Mouse (Mus musculus): Measurements from ENCODE around the gene Npc1l1. TPM values are rescaled to one million over a fixed set of nuclear protein-coding genes. Genes with fewer than 3 reads are reported as not detected.

Gene Npc1l1
- not detected in 2 replicates for polyA plus RNA-seq (2015; fragmentation: Nextera tagmentation; extraction: Ambion mirVana)

GRCm38 (mm10) chr11:6230012-6230411 is at the start of gene Npc1l1:
Gene Npc1l1, minus strand, starts transcription at chr11:6230143.
- Histone ChIP-seq H3K27me3 (peaks cover 7% of the 10 kb centered on the region; the same call in 1 of the 2 replicates), H3K4me1 (replicated peaks) (no peaks in the 10 kb centered on the region), H3K36me3 (no peaks in the 10 kb centered on the region), H3K4me3 (no peak within 1 kb of the TSS), H3K27ac (no peak within 1 kb of the TSS), H3K9me3 (replicated peaks) (0 out of 2 replicates have a peak, but pooled peaks cover under 1% of the 10 kb centered on the region), H3K9ac (no peak within 1 kb of the TSS), H3K4me2 (no peak within 1 kb of the TSS)
- 71% methylated on average over 7 of the region's 7 CpGs for WGBS
- ATAC-seq (replicated peaks; ENCODE audit: insufficient number of reproducible peaks, insufficient read depth, low FRiP score, low read depth) = no peak

GRCm38 (mm10) chr11:6276466-6276865 is 46.5 kb upstream of the Npc1l1 start:
- 71% methylated on average over 3 of the region's 3 CpGs for WGBS
- ATAC-seq (replicated peaks; ENCODE audit: insufficient number of reproducible peaks, insufficient read depth, low FRiP score, low read depth) = no peak
- H3K9ac ChIP-seq = no peak overlapping the region

GRCm38 (mm10) chr11:6275094-6275484 is 45.1 kb upstream of the Npc1l1 start:
- 23% methylated on average over 7 of the region's 7 CpGs for WGBS
- peak overlapping the region; percentile 83 for H3K4me2 ChIP-seq
- ATAC-seq (replicated peaks; ENCODE audit: insufficient number of reproducible peaks, insufficient read depth, low FRiP score, low read depth) = no peak

More at GRCm38 (mm10) chr11:6276466-6276865, 46.5 kb upstream of the Npc1l1 start:
- H3K27me3 ChIP-seq = no peaks in the 10 kb centered on the region
- H3K27ac ChIP-seq = no peak overlapping the region
- H3K4me1 ChIP-seq (replicated peaks) = peaks cover 18% of the 10 kb centered on the region
- H3K4me2 ChIP-seq = no peak overlapping the region
- H3K9me3 ChIP-seq (replicated peaks) = no peaks in the 10 kb centered on the region; the same call in 1 of the 2 replicates
- no peak overlapping the region for H3K4me3 ChIP-seq
- peaks cover 4% of the 10 kb centered on the region for H3K36me3 ChIP-seq

GRCm38 (mm10) chr11:6274387-6275093 is 44.6 kb upstream of the Npc1l1 start, which contains the start of gene Tmed4:
Gene Tmed4, minus strand, starts transcription at chr11:6274870.
- H3K36me3 ChIP-seq = peaks cover 19% of the 10 kb centered on the region
- no peaks in the 10 kb centered on the region for H3K9me3 ChIP-seq (replicated peaks)
- no peaks in the 10 kb centered on the region for H3K27me3 ChIP-seq
- H3K9ac ChIP-seq = peak within 1 kb of the TSS; percentile 97
- H3K27ac ChIP-seq = peak within 1 kb of the TSS; percentile 75
- WGBS = under 1% methylated on average over 39 of the region's 39 CpGs
- peak within 1 kb of the TSS; percentile 95 for H3K4me3 ChIP-seq
- ATAC-seq (replicated peaks; ENCODE audit: insufficient number of reproducible peaks, insufficient read depth, low FRiP score, low read depth) = peak; percentile 97
- H3K4me2 ChIP-seq = peak within 1 kb of the TSS; percentile 83
- peaks cover 18% of the 10 kb centered on the region for H3K4me1 ChIP-seq (replicated peaks)

More at GRCm38 (mm10) chr11:6275094-6275484, 45.1 kb upstream of the Npc1l1 start:
- peaks cover 18% of the 10 kb centered on the region for H3K4me1 ChIP-seq (replicated peaks)
- H3K27me3 ChIP-seq = no peaks in the 10 kb centered on the region
- peak overlapping the region; percentile 75 for H3K27ac ChIP-seq
- H3K9me3 ChIP-seq (replicated peaks) = no peaks in the 10 kb centered on the region; the same call in 1 of the 2 replicates
- H3K4me3 ChIP-seq = peak overlapping the region; percentile 95
- peak overlapping the region; percentile 63 for H3K9ac ChIP-seq
- peaks cover 16% of the 10 kb centered on the region for H3K36me3 ChIP-seq

GRCm38 (mm10) chr11:6273607-6274006 is 43.7 kb upstream of the Npc1l1 start:
- no peaks in the 10 kb centered on the region for H3K27me3 ChIP-seq
- H3K4me2 ChIP-seq = peak overlapping the region; percentile 83
- peak overlapping the region; percentile 97 for H3K9ac ChIP-seq
- no peak for ATAC-seq (replicated peaks; ENCODE audit: insufficient number of reproducible peaks, insufficient read depth, low FRiP score, low read depth)
- peaks cover 18% of the 10 kb centered on the region for H3K4me1 ChIP-seq (replicated peaks)
- H3K27ac ChIP-seq = no peak overlapping the region
- H3K36me3 ChIP-seq = peaks cover 19% of the 10 kb centered on the region
- 48% methylated on average over 11 of the region's 11 CpGs for WGBS
- peak overlapping the region; percentile 95 for H3K4me3 ChIP-seq
- no peaks in the 10 kb centered on the region for H3K9me3 ChIP-seq (replicated peaks)

GRCm38 (mm10) chr11:6267320-6268254 is 37.6 kb upstream of the Npc1l1 start, which contains the start of gene Ddx56:
Gene Ddx56, minus strand, starts transcription at chr11:6267772.
- peak; percentile 96 for ATAC-seq (replicated peaks; ENCODE audit: insufficient number of reproducible peaks, insufficient read depth, low FRiP score, low read depth)
- peaks cover 53% of the 10 kb centered on the region for H3K36me3 ChIP-seq
- whole genome bisulfite sequencing = 1% methylated on average over 50 of the region's 50 CpGs

GRCm38 (mm10) chr11:6266621-6267020 is 36.7 kb upstream of the Npc1l1 start:
- WGBS = 60% methylated on average over 9 of the region's 9 CpGs
- H3K36me3 ChIP-seq = peaks cover 59% of the 10 kb centered on the region
- peak overlapping the region; percentile 91 for H3K4me2 ChIP-seq
- ATAC-seq (replicated peaks; ENCODE audit: insufficient number of reproducible peaks, insufficient read depth, low FRiP score, low read depth) = no peak
- no peaks in the 10 kb centered on the region for H3K27me3 ChIP-seq
- peaks cover 17% of the 10 kb centered on the region for H3K4me1 ChIP-seq (replicated peaks)
- H3K9me3 ChIP-seq (replicated peaks) = no peaks in the 10 kb centered on the region
- peak overlapping the region; percentile 84 for H3K4me3 ChIP-seq
- H3K27ac ChIP-seq = no peak overlapping the region
- peak overlapping the region; percentile 89 for H3K9ac ChIP-seq

More at GRCm38 (mm10) chr11:6267320-6268254, 37.6 kb upstream of the Npc1l1 start, which contains the start of gene Ddx56:
- Histone ChIP-seq H3K27ac (peak within 1 kb of the TSS; percentile 97), H3K9me3 (replicated peaks) (no peaks in the 10 kb centered on the region), H3K9ac (peak within 1 kb of the TSS; percentile 89), H3K4me1 (replicated peaks) (peaks cover 17% of the 10 kb centered on the region), H3K4me2 (peak within 1 kb of the TSS; percentile 91), H3K4me3 (peak within 1 kb of the TSS; percentile 84), H3K27me3 (no peaks in the 10 kb centered on the region)

GRCm38 (mm10) chr11:6261434-6262082 is 31.6 kb upstream of the Npc1l1 start:
- Histone ChIP-seq H3K4me1 (replicated peaks) (peaks cover 7% of the 10 kb centered on the region), H3K4me2 (no peak overlapping the region), H3K4me3 (no peak overlapping the region), H3K27me3 (no peaks in the 10 kb centered on the region), H3K9me3 (replicated peaks) (no peaks in the 10 kb centered on the region), H3K9ac (no peak overlapping the region), H3K36me3 (peaks cover 80% of the 10 kb centered on the region), H3K27ac (no peak overlapping the region)
- 75% methylated on average over 10 of the region's 10 CpGs for WGBS
- ATAC-seq (replicated peaks; ENCODE audit: insufficient number of reproducible peaks, insufficient read depth, low FRiP score, low read depth) = no peak

GRCm38 (mm10) chr11:6259413-6259812 is 29.5 kb upstream of the Npc1l1 start:
- Histone ChIP-seq H3K36me3 (peaks cover 65% of the 10 kb centered on the region), H3K27me3 (no peaks in the 10 kb centered on the region), H3K9me3 (replicated peaks) (no peaks in the 10 kb centered on the region), H3K9ac (no peak overlapping the region), H3K4me3 (no peak overlapping the region), H3K4me1 (replicated peaks) (no peaks in the 10 kb centered on the region), H3K27ac (no peak overlapping the region), H3K4me2 (no peak overlapping the region)
- WGBS = 93% methylated on average over 7 of the region's 7 CpGs
- ATAC-seq (replicated peaks; ENCODE audit: insufficient number of reproducible peaks, insufficient read depth, low FRiP score, low read depth) = no peak

GRCm38 (mm10) chr11:6256490-6257072 is 26.6 kb upstream of the Npc1l1 start:
- no peak for ATAC-seq (replicated peaks; ENCODE audit: insufficient number of reproducible peaks, insufficient read depth, low FRiP score, low read depth)
- Histone ChIP-seq H3K9me3 (replicated peaks) (no peaks in the 10 kb centered on the region), H3K4me1 (replicated peaks) (no peaks in the 10 kb centered on the region), H3K27me3 (no peaks in the 10 kb centered on the region), H3K4me3 (no peak overlapping the region), H3K27ac (no peak overlapping the region), H3K9ac (no peak overlapping the region), H3K36me3 (peaks cover 38% of the 10 kb centered on the region), H3K4me2 (no peak overlapping the region)
- 61% methylated on average over 6 of the region's 6 CpGs for WGBS
